Mouse (Mus musculus) olfactory bulb, adult 2 months (tissue): Measurements from ENCODE around the gene Fis1.

Experiments
- CTCF ChIP-seq: fragments of 200-500 bp; IDR thresholded peaks from 2 replicates; pipeline ENCODE4 v1.5.1; 2012; ENCODE audit warnings: low read depth, mild to moderate bottlenecking, low read length, moderate library complexity; ENCODE audit not compliant: insufficient read depth
- POLR2A ChIP-seq: fragments of 200-500 bp; IDR thresholded peaks from 2 replicates; pipeline ENCODE4 v1.6.1; 2012; ENCODE audit warnings: mild to moderate bottlenecking, low read depth, low read length, moderate library complexity; ENCODE audit not compliant: insufficient read depth

GRCm38 (mm10) chr5:137012401-137012950 is 59.4 kb downstream of the Fis1 start:
- TF ChIP-seq POLR2A (no peak), CTCF (no peak)
